Mouse (Mus musculus) kidney, adult 2 months (tissue): Measurements from ENCODE around the gene Spag7.

Experiments used
- CTCF ChIP-seq: fragments of 200-500 bp; conservative IDR thresholded peaks from 2 replicates; pipeline ENCODE4 v1.5.1; 2011; ENCODE audit warnings: low read depth, mild to moderate bottlenecking, control low read depth, low read length, moderate library complexity, mixed read lengths; ENCODE audit not compliant: insufficient read depth, insufficient read length
- POLR2A ChIP-seq: fragments of 200-500 bp; IDR thresholded peaks from one replicate; pipeline ENCODE4 v1.6.1; 2011; ENCODE audit warnings: low read depth, low read length, control low read depth

GRCm38 (mm10) chr11:70699051-70699450 lies 29.8 kb upstream of the Spag7 start:
- TF ChIP-seq CTCF (no peak), POLR2A (no peak)
